Mouse (Mus musculus): ENCODE data around the gene Klhl31. TPM values are rescaled to one million over a fixed set of nuclear protein-coding genes. Genes with fewer than 3 reads are reported as not detected.

Gene Klhl31
- not detected for total RNA-seq (2023)

GRCm38 (mm10) chr9:77636450-77636951 is at the start of gene Klhl31:
Gene Klhl31 (plus strand): TSS chr9:77636500.

Other genes with a start within 250 kb of the Klhl31 start
- gene Lrrc1, start 91.6 kb upstream of the Klhl31 start, total RNA-seq (2023): 1 to 10 TPM; 1.0 to 4.2 TPM
- gene Gclc, start 118.0 kb downstream of the Klhl31 start, total RNA-seq (2023): 10 to 100 TPM; 26.3 to 27.4 TPM

Measured in monocyte, adult 59 days (primary cell).